ENCODE assay signal across 8 mouse cellular contexts in genomic region chr9:73045204-73045603, GRCm38 (mm10). TPM values are rescaled to one million over a fixed set of nuclear protein-coding genes. Genes with fewer than 3 reads are reported as not detected.
DNase-seq lines count a peak whose midpoint lies in the region; ATAC-seq lines count a peak whose summit lies in the region.

No protein-coding gene starts in this region.

- no peaks in the 10 kb centered on the region for H3K9me3 ChIP-seq in forebrain, embryonic 15.5 days
- no peaks in the 10 kb centered on the region for H3K9me3 ChIP-seq in limb, embryonic 12.5 days

- 18% methylated on average over 7 of the region's 7 CpGs for WGBS in forebrain, embryonic 15.5 days
- WGBS in limb, embryonic 12.5 days, result 5% methylated on average over 7 of the region's 7 CpGs

- H3K4me2 ChIP-seq in forebrain, embryonic 15.5 days (replicated peaks), result peak overlapping the region; percentile 86
- peak overlapping the region; percentile 87 for H3K4me2 ChIP-seq in limb, embryonic 12.5 days

- no peaks in the 10 kb centered on the region for H3K27me3 ChIP-seq in forebrain, embryonic 15.5 days
- H3K27me3 ChIP-seq in limb, embryonic 12.5 days, result peaks cover 6% of the 10 kb centered on the region; the same call in 1 of the 2 replicates

- H3K4me3 ChIP-seq in forebrain, embryonic 15.5 days, result peak overlapping the region; percentile 40
- H3K4me3 ChIP-seq in limb, embryonic 12.5 days (replicated peaks), result peak overlapping the region; percentile 52

- no peak overlapping the region for H3K27ac ChIP-seq in forebrain, embryonic 15.5 days (replicated peaks)
- no peak overlapping the region for H3K27ac ChIP-seq in limb, embryonic 12.5 days

- no peaks in the 10 kb centered on the region for H3K36me3 ChIP-seq in forebrain, embryonic 15.5 days
- no peaks in the 10 kb centered on the region; the same call in 1 of the 2 replicates for H3K36me3 ChIP-seq in limb, embryonic 12.5 days

- peaks cover 17% of the 10 kb centered on the region for H3K4me1 ChIP-seq in forebrain, embryonic 15.5 days
- peaks cover 32% of the 10 kb centered on the region for H3K4me1 ChIP-seq in limb, embryonic 12.5 days (replicated peaks)

- no peak for ATAC-seq in forebrain, embryonic 15.5 days (replicated peaks)
- no peak for ATAC-seq in limb, embryonic 12.5 days (ENCODE audit: insufficient number of reproducible peaks, insufficient read depth, low FRiP score, low TSS enrichment, low read depth)
- no peak for ATAC-seq in erythroid progenitor cell, adult 5-6 weeks (replicated peaks; ENCODE audit: low FRiP score, poor library complexity, severe bottlenecking)

- DNase-seq in heart, adult 11 months, result peak; percentile 87
- no peak for DNase-seq in heart, adult 8-10 months (ENCODE audit: low spot score)
- DNase-seq in R1 (ENCODE audit: low read depth, low spot score), result peak; percentile 29
- peak; percentile 29 for DNase-seq in retina, embryonic 14.5 days (ENCODE audit: low spot score)
- no peak for DNase-seq in T-cell, adult 2 months (ENCODE audit: low spot score)

- H3K9ac ChIP-seq in forebrain, embryonic 15.5 days (replicated peaks), result peak overlapping the region; percentile 53; the same call in 1 of the 2 replicates
- H3K9ac ChIP-seq in limb, embryonic 12.5 days (replicated peaks), result peak overlapping the region; percentile 63

RNA-seq across cellular contexts. Expression of gene Rab27a, which starts 0.6 kb away (rescaled TPM):
- total RNA-seq in heart, adult 8-10 months (2022), result 1 to 10 TPM; 4.3 to 7.0 (median 5.1) TPM
- 1.0 and 1.2 TPM in 2 replicates for polyA plus RNA-seq in forebrain, embryonic 15.5 days (2015; fragmentation: Nextera tagmentation; extraction: Ambion mirVana)
- 6.8 and 8.0 TPM in 2 replicates for polyA plus RNA-seq in limb, embryonic 12.5 days (2016; fragmentation: Nextera tagmentation; extraction: Ambion mirVana)
- total RNA-seq in erythroid progenitor cell, adult 5-6 weeks (2015; ENCODE audit: low replicate concordance), result 10.5 and 12.3 TPM in 2 replicates
- total RNA-seq in erythroid progenitor cell, adult 5-6 weeks (2017; ENCODE audit: low replicate concordance), result 12.2 and 13.2 TPM in 2 replicates

RNA-seq across cellular contexts. Expression of gene Pigb, which starts 5.0 kb away (rescaled TPM):
- total RNA-seq in heart, adult 8-10 months (2022), result 1 to 10 TPM; 1.9 to 3.3 (median 2.6) TPM
- 11.7 and 12.7 TPM in 2 replicates for polyA plus RNA-seq in forebrain, embryonic 15.5 days (2015; fragmentation: Nextera tagmentation; extraction: Ambion mirVana)
- 12.6 and 13.4 TPM in 2 replicates for polyA plus RNA-seq in limb, embryonic 12.5 days (2016; fragmentation: Nextera tagmentation; extraction: Ambion mirVana)
- 6.8 and 14.7 TPM in 2 replicates for total RNA-seq in erythroid progenitor cell, adult 5-6 weeks (2015; ENCODE audit: low replicate concordance)
- total RNA-seq in erythroid progenitor cell, adult 5-6 weeks (2017; ENCODE audit: low replicate concordance), result 0.83 and 1.0 TPM in 2 replicates

RNA-seq across cellular contexts. Expression of gene Khdc3, which starts 56.4 kb away (rescaled TPM):
- not detected for total RNA-seq in heart, adult 8-10 months (2022)
- not detected in 2 replicates for polyA plus RNA-seq in forebrain, embryonic 15.5 days (2015; fragmentation: Nextera tagmentation; extraction: Ambion mirVana)
- polyA plus RNA-seq in limb, embryonic 12.5 days (2016; fragmentation: Nextera tagmentation; extraction: Ambion mirVana), result not detected in 2 replicates
- not detected in 2 replicates for total RNA-seq in erythroid progenitor cell, adult 5-6 weeks (2015; ENCODE audit: low replicate concordance)
- total RNA-seq in erythroid progenitor cell, adult 5-6 weeks (2017; ENCODE audit: low replicate concordance), result not detected in 2 replicates

RNA-seq across cellular contexts. Expression of gene Gm20509, which starts 57.1 kb away (rescaled TPM):
- total RNA-seq in heart, adult 8-10 months (2022), result not detected
- not detected in 2 replicates for polyA plus RNA-seq in forebrain, embryonic 15.5 days (2015; fragmentation: Nextera tagmentation; extraction: Ambion mirVana)
- polyA plus RNA-seq in limb, embryonic 12.5 days (2016; fragmentation: Nextera tagmentation; extraction: Ambion mirVana), result not detected in 2 replicates
- total RNA-seq in erythroid progenitor cell, adult 5-6 weeks (2015; ENCODE audit: low replicate concordance), result not detected in 2 replicates
- not detected in 2 replicates for total RNA-seq in erythroid progenitor cell, adult 5-6 weeks (2017; ENCODE audit: low replicate concordance)

RNA-seq across cellular contexts. Expression of gene Ccpg1, which starts 60.0 kb away (rescaled TPM):
- total RNA-seq in heart, adult 8-10 months (2022), result 100 to 1,000 TPM in 1 of 4 experiments, 10 to 100 TPM in 3; 88.1 to 113 (median 97.9) TPM
- polyA plus RNA-seq in forebrain, embryonic 15.5 days (2015; fragmentation: Nextera tagmentation; extraction: Ambion mirVana), result 46.5 and 47.5 TPM in 2 replicates
- 13.9 and 14.6 TPM in 2 replicates for polyA plus RNA-seq in limb, embryonic 12.5 days (2016; fragmentation: Nextera tagmentation; extraction: Ambion mirVana)
- total RNA-seq in erythroid progenitor cell, adult 5-6 weeks (2015; ENCODE audit: low replicate concordance), result 13.8 and 30.6 TPM in 2 replicates
- 24.9 and 34.5 TPM in 2 replicates for total RNA-seq in erythroid progenitor cell, adult 5-6 weeks (2017; ENCODE audit: low replicate concordance)

Comparison
In these comparisons a context has a peak if more than half of its experiments do, and no peak if none do; other contexts are left out.
1. DNase-seq: peak in heart, adult 11 months (single experiment), R1 (single experiment) and retina, embryonic 14.5 days (single experiment); none in heart, adult 8-10 months (single experiment) and T-cell, adult 2 months (single experiment).